Mouse (Mus musculus) bone marrow macrophage, adult 2 months (primary cell): Measurements from ENCODE around the gene Arfip1. TPM values are rescaled to one million over a fixed set of nuclear protein-coding genes. Genes with fewer than 3 reads are reported as not detected.

Experiments used
- H3K27ac ChIP-seq: 2 replicates; pipeline ENCODE4 v1.5.1; 2012; ENCODE audit warnings: low read depth, low read length; ENCODE audit not compliant: insufficient read depth
- H3K4me1 ChIP-seq: 2 replicates; pipeline ENCODE4 v1.6.1; 2012; ENCODE audit warnings: low read length; ENCODE audit not compliant: control insufficient read depth, insufficient read depth
- H3K4me3 ChIP-seq: 2 replicates; pipeline ENCODE4 v1.5.1; 2012; ENCODE audit warnings: mild to moderate bottlenecking, low read length, moderate library complexity; ENCODE audit not compliant: insufficient read depth
- CTCF ChIP-seq: IDR thresholded peaks from 2 replicates; pipeline ENCODE4 v1.5.1; 2012; ENCODE audit warnings: low read depth, mild to moderate bottlenecking, low read length, moderate library complexity
- POLR2A ChIP-seq: IDR thresholded peaks from 2 replicates; pipeline ENCODE4 v1.6.1; 2012; ENCODE audit warnings: mild to moderate bottlenecking, low read depth, low read length, borderline replicate concordance
- polyA plus RNA-seq: library from polyadenylated mRNA; stranded (reverse); fragments of >200 nt; gene quantifications from 2 replicates; pipeline ENCODE4 v1.2.4, GENCODE M21; 2012; ENCODE audit not compliant: missing spikeins, insufficient read depth, insufficient read length

The Arfip1 gene
- polyA plus RNA-seq, 1 experiment, result 48.7 TPM

DNA sequence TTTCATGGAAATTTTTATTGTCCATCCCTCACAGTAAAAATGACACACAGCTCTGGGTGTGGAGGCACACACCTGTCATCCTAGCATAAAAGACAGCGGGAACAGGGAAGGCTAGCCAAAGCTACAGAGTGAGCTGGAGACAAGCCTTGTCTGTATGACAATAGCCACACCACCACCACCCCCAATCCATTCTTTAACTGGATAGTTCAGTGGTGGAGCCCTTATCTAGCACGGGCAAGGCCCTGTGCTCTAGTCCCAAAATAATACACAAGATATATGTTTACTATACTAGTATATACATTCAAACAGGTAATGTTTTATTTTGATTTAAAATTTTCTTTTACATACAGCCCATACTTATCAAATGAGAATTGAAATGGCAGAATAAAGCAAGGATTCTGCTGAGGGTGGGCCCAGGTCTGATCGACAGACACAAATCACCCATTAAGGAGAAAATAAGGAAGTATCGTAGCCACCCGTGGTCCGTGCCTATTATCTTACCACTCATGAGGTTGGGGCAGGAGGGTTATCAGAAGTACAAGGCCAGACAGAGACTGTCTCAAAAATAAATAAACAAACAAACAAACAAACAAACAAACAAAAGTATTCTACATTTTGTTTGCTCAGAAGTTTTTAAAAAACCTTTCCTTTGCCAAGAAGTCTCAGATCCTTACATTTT is 116.5 kb downstream of the Arfip1 start:
- Histone ChIP-seq H3K4me3 (no peak overlapping the region), H3K4me1 (no peaks in the 10 kb centered on the region), H3K27ac (no peak overlapping the region)
- TF ChIP-seq POLR2A, result no peak
- no peak for TF ChIP-seq CTCF

DNA sequence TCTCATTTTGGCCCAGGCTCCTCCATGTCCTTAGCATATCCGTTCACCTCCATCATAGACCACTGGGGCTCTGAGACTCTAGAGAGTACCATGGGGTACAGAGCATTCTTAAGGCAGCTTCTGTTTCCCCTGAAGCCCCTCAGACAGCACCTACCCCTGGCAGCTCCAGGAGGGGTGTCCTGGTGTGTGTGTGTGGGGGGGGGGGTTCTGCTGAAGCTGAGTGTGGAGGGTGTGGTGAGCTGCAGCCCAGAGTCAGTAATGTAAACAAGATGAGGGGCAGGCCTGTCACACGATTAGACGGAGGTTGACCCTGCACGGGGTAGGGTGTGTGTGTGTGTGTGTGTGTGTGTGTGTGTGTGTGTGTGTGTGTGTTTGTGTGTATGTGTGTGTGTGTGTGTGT is 120.7 kb downstream of the Arfip1 start:
- H3K4me1 ChIP-seq, result no peaks in the 10 kb centered on the region
- H3K27ac ChIP-seq, result no peak overlapping the region
- TF ChIP-seq POLR2A (no peak), CTCF (no peak)

DNA sequence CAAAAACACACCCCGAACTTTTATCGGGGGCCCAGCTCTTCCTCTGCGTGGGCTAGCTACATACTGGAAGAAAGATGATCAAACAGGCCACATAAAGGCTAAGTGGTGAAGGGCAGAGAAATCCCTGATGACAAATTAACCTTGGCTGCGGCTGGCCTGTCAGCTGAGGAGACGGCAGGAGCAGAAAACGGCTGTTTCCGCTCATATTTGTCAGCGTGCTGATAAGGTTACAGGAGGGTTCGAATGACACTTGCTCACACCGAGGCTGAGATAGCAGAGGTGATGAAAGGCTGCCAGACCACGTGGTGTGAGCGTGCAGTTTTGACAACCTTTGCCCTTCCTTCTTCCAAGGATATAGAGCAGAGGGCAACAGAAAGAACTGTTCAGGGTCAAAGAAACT is 121.5 kb downstream of the Arfip1 start:
- TF ChIP-seq CTCF (no peak), POLR2A (no peak)
- Histone ChIP-seq H3K4me3 (no peak overlapping the region), H3K27ac (no peak overlapping the region), H3K4me1 (0 out of 2 replicates have a peak, but pooled peaks cover under 1% of the 10 kb centered on the region)

More for the DNA sequence above, 120.7 kb downstream of the Arfip1 start:
- no peak overlapping the region for H3K4me3 ChIP-seq

DNA sequence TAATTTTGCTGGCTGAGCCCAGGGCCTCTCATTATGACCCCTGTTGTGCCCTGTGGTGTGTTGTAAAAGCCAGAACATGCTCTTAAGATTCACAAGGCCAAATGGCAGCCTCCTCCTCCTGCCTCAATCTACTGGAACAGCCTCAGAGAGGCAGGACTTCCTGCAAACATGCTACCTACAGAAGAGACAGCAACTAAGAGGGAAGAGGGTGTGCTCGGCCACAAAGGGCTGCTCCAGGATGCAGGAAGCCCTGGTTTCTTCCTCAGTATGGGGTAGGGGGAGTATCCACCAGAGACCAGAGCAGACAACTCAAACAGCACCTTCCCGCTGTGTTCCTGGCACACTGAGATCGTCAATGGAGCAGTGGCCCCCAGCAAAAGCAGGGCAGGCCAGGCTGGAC is 121.9 kb downstream of the Arfip1 start:
- no peak overlapping the region for H3K4me3 ChIP-seq
- TF ChIP-seq POLR2A (no peak), CTCF (no peak)
- H3K27ac ChIP-seq, result no peak overlapping the region
- H3K4me1 ChIP-seq, result 0 out of 2 replicates have a peak, but pooled peaks cover 3% of the 10 kb centered on the region

DNA sequence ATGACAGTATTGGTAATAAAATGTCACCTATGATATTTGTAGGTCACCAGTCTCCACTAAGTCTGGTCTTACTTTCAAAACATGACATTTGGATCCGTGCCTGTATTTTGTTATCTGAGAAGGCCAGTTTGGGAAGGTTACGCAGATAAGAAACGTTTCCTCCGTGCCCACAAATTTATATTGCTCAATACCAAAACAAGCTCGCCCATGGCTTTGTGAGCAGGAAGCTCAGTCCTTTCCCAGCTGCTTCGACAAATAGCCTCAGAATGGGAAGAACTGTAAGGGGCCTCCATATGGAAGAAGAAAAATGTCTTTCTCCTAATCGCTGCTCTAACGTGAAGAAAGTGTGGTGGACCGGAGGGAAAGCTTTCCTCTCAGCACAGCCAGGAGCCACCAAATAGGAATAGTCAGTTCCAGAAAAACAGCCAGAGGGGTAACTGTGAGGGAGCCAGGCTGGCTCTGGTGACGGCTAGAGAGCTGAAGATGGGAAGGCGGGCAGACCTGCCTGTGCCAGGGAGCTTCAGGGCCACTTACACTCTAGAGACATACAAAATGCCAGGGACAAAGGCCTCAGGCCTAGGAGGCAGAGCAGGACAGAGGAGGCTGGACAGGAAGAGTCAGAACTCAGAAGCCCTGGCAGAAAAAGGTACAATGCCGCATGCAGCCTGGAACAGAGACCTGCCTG is 126.5 kb downstream of the Arfip1 start:
- TF ChIP-seq CTCF (no peak), POLR2A (no peak)
- H3K4me3 ChIP-seq, result no peak overlapping the region
- H3K4me1 ChIP-seq, result peaks cover 9% of the 10 kb centered on the region
- no peak overlapping the region for H3K27ac ChIP-seq

DNA sequence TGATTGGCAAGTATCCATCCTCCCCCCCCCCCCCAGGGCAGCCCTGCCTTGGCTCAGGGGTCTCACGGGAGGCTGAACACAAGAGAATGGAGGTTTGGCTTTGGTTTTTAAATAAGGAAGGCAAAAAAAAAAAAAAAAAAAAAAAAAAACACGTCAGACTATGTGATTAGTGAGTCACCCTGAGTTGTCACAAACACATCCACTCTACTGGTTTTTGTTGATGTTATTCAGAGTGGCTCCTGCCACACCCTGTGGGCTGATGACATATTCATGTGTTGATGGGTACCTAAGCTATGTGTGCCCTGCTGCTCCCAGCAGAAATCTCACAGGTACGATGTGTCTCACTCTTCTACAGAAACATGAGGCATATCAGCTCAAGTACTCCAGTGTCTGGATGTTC is 131.8 kb downstream of the Arfip1 start:
- peaks cover 12% of the 10 kb centered on the region for H3K4me1 ChIP-seq
- H3K27ac ChIP-seq, result no peak overlapping the region
- no peak for TF ChIP-seq CTCF
- TF ChIP-seq POLR2A, result no peak
- no peak overlapping the region for H3K4me3 ChIP-seq

DNA sequence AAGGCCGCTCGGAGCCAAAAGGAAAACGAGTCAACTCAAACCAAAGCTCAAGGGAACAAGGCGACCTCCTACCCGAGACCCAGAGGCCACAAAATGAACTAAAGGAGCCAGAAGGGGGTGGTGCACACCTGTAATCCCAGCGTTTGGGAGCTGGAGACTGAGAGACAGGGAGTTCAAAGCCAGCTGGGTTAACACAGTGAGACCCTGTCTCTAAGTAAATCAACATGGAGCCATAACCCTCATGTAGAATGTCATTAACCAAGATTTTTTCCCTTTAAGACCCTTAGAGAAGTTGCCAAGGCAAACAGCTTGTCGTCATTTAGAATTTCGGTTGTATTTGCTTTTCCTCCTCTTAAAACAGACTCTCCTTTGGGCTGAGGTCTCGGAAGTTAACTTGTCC is 133.4 kb downstream of the Arfip1 start:
- TF ChIP-seq CTCF (no peak), POLR2A (no peak)
- no peak overlapping the region for H3K4me3 ChIP-seq
- no peak overlapping the region for H3K27ac ChIP-seq
- peaks cover 12% of the 10 kb centered on the region for H3K4me1 ChIP-seq

DNA sequence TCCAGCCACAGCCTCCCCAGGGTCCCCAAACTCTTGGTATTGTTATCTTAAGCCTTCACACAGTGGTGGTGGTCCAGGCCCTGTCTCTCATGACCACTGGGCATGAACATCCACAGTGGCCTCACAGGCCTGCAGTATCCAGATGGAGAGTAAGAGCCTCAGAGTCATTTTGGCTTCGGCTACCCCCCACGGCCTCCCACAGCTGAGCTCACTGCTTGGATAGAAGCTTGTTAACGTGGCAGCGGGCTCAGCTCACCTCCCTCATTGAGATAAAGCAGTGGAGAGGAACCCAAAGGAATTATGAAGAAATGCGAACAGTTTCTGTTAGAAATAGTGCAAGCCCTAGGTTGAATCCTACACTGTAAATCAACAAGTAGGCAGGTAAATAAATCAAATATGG is 134.6 kb downstream of the Arfip1 start:
- Histone ChIP-seq H3K27ac (no peak overlapping the region), H3K4me1 (peaks cover 21% of the 10 kb centered on the region), H3K4me3 (no peak overlapping the region)
- no peak for TF ChIP-seq CTCF
- TF ChIP-seq POLR2A, result no peak

Other genes with a start within 250 kb of the Arfip1 start
- 0.46 and 1.5 TPM in 2 replicates for gene Fhdc1, start 102.2 kb downstream of the Arfip1 start, polyA plus RNA-seq
- not detected in 2 replicates for gene Tigd4, start 10.9 kb upstream of the Arfip1 start, polyA plus RNA-seq
- gene Tmem154, start 83.6 kb upstream of the Arfip1 start, polyA plus RNA-seq, result 5.4 and 5.9 TPM in 2 replicates
- gene Fbxw7, start 232.6 kb upstream of the Arfip1 start, polyA plus RNA-seq, result 10.2 and 10.6 TPM in 2 replicates